In genomic region chr9:106822381-106823104, GRCm38 (mm10) we compare ENCODE assay signal across 8 mouse cellular contexts. TPM values are rescaled to one million over a fixed set of nuclear protein-coding genes. Genes with fewer than 3 reads are reported as not detected.
DNase-seq lines count a peak whose midpoint lies in the region; ATAC-seq and TF ChIP-seq lines count a peak whose summit lies in the region.

No protein-coding gene starts in this region.

- DNase-seq in G1E (ENCODE audit: low spot score) = peak; percentile 71
- peak; percentile 82 for DNase-seq in cerebellum, adult 11-12 months
- peak; percentile 81 to 82 for DNase-seq in heart, postnatal 36 days
- DNase-seq in layer of hippocampus, adult 8-10 months (ENCODE audit: low spot score in 2 of 2) = peak; percentile 57 to 63
- peak; percentile 68 for DNase-seq in ovary, postnatal 10 days (ENCODE audit: low spot score)
- DNase-seq in thymus, postnatal 14 days = peak; percentile 91

- peak; percentile 88 for ATAC-seq in G1E (ENCODE audit: extremely low read depth, insufficient number of reproducible peaks, low FRiP score, poor library complexity, severe bottlenecking)
- ATAC-seq in forebrain, embryonic 16.5 days = peak; percentile 34
- ATAC-seq in lung, embryonic 16.5 days (ENCODE audit: low read depth) = peak; percentile 85

- no peaks in the 10 kb centered on the region for H3K9me3 ChIP-seq in G1E (replicated peaks)
- H3K9me3 ChIP-seq in forebrain, embryonic 16.5 days (ENCODE audit: control insufficient read depth, low read length) = no peaks in the 10 kb centered on the region
- H3K9me3 ChIP-seq in lung, embryonic 16.5 days (ENCODE audit: control insufficient read depth, low read length) = peaks cover 4% of the 10 kb centered on the region; the same call in 1 of the 2 replicates

- H3K4me2 ChIP-seq in forebrain, embryonic 16.5 days (ENCODE audit: low read length) = peak overlapping the region; percentile 96
- H3K4me2 ChIP-seq in lung, embryonic 16.5 days (ENCODE audit: low read depth, low read length) = peak overlapping the region; percentile 82

- peak overlapping the region; percentile 95 for H3K4me3 ChIP-seq in G1E (ENCODE audit: low read depth, low read length)
- peak overlapping the region; percentile 90 for H3K4me3 ChIP-seq in forebrain, embryonic 16.5 days (replicated peaks; ENCODE audit: low read length)
- peak overlapping the region; percentile 71 for H3K4me3 ChIP-seq in lung, embryonic 16.5 days (ENCODE audit: low read length)

- WGBS in forebrain, embryonic 16.5 days = 1% methylated on average over 32 of the region's 32 CpGs
- WGBS in lung, embryonic 16.5 days = under 1% methylated on average over 32 of the region's 32 CpGs

- peaks cover 6% of the 10 kb centered on the region for H3K4me1 ChIP-seq in G1E (ENCODE audit: insufficient read depth, low read depth, low read length)
- peaks cover 6% of the 10 kb centered on the region for H3K4me1 ChIP-seq in forebrain, embryonic 16.5 days (replicated peaks; ENCODE audit: control insufficient read depth, insufficient read depth, low read length)
- H3K4me1 ChIP-seq in lung, embryonic 16.5 days (replicated peaks; ENCODE audit: control insufficient read depth, insufficient read depth, low read length) = no peaks in the 10 kb centered on the region

- peaks cover 4% of the 10 kb centered on the region for H3K36me3 ChIP-seq in G1E (replicated peaks)
- H3K36me3 ChIP-seq in forebrain, embryonic 16.5 days (ENCODE audit: control insufficient read depth, insufficient read depth) = no peaks in the 10 kb centered on the region; the same call in 1 of the 2 replicates
- H3K36me3 ChIP-seq in lung, embryonic 16.5 days (ENCODE audit: control insufficient read depth, insufficient read depth, low read length) = no peaks in the 10 kb centered on the region

- peak overlapping the region; percentile 76 for H3K27ac ChIP-seq in forebrain, embryonic 16.5 days (ENCODE audit: low read length)
- peak overlapping the region; percentile 86 for H3K27ac ChIP-seq in lung, embryonic 16.5 days (ENCODE audit: low read length)

- TF ChIP-seq CTCF in G1E (IDR thresholded peaks at IDR 0.05; ENCODE audit: low read depth, low read length) = no peak

- intact Hi-C loops in heart, postnatal 36 days (cut with DNase I) = loop anchor here (2.0 kb wide), 1 partner anchor 64 kb away; the partner anchor contains the start of gene Rbm15b

- H3K27me3 ChIP-seq in G1E (ENCODE audit: insufficient read depth, low read length) = no peaks in the 10 kb centered on the region
- no peaks in the 10 kb centered on the region for H3K27me3 ChIP-seq in forebrain, embryonic 16.5 days (replicated peaks; ENCODE audit: control insufficient read depth, insufficient read depth, low read length)
- H3K27me3 ChIP-seq in lung, embryonic 16.5 days (ENCODE audit: control insufficient read depth, insufficient read depth, low read depth, low read length) = no peaks in the 10 kb centered on the region

- H3K9ac ChIP-seq in forebrain, embryonic 16.5 days (replicated peaks; ENCODE audit: low read depth, low read length) = peak overlapping the region; percentile 59
- peak overlapping the region; percentile 81 for H3K9ac ChIP-seq in lung, embryonic 16.5 days (ENCODE audit: low read length)

RNA-seq across cellular contexts. Expression of gene Dcaf1, which starts 0.9 kb away (rescaled TPM):
- 65.0 and 111 TPM in 2 replicates for total RNA-seq in G1E (2014; fragmentation: Nextera tagmentation)
- total RNA-seq in G1E (2017) = 63.4 and 72.4 TPM in 2 replicates
- 5.7 and 9.2 TPM in 2 replicates for polyA plus RNA-seq in G1E (2012)
- 23.9 and 24.9 TPM in 2 replicates for polyA plus RNA-seq in forebrain, embryonic 16.5 days (2015; fragmentation: Nextera tagmentation; extraction: Ambion mirVana)
- total RNA-seq in heart, postnatal 36 days (2021) = 10 to 100 TPM; 22.4 to 30.8 TPM
- total RNA-seq in layer of hippocampus, adult 8-10 months (2022) = 10 to 100 TPM; 30.4 to 35.2 (median 32.7) TPM
- polyA plus RNA-seq in lung, embryonic 16.5 days (2015; fragmentation: Nextera tagmentation; extraction: Ambion mirVana) = 19.4 and 22.9 TPM in 2 replicates

RNA-seq across cellular contexts. Expression of gene Rad54l2, which starts 33.5 kb away (rescaled TPM):
- total RNA-seq in G1E (2014; fragmentation: Nextera tagmentation) (28.8 and 32.6 TPM in 2 replicates), G1E (2017) (13.8 and 21.0 TPM in 2 replicates)
- 7.4 and 8.7 TPM in 2 replicates for polyA plus RNA-seq in G1E (2012)
- polyA plus RNA-seq in forebrain, embryonic 16.5 days (2015; fragmentation: Nextera tagmentation; extraction: Ambion mirVana) = 6.9 and 8.7 TPM in 2 replicates
- total RNA-seq in heart, postnatal 36 days (2021) = 10 to 100 TPM in 1 of 2 experiments, 1 to 10 TPM in 1; 9.1 to 10.2 TPM
- total RNA-seq in layer of hippocampus, adult 8-10 months (2022) = 10 to 100 TPM; 17.3 to 21.1 (median 18.5) TPM
- polyA plus RNA-seq in lung, embryonic 16.5 days (2015; fragmentation: Nextera tagmentation; extraction: Ambion mirVana) = 5.8 and 6.0 TPM in 2 replicates

Comparison
In these comparisons a context has a peak if more than half of its experiments do, and no peak if none do; other contexts are left out.
1. Peak in every context shown above with its lines: DNase-seq, ATAC-seq, H3K4me3 ChIP-seq and H3K27ac ChIP-seq.
2. ATAC-seq: peak in every context shown above with its lines; median percentile 88 in G1E; 85 in lung, embryonic 16.5 days; 34 in forebrain, embryonic 16.5 days.